Mouse (Mus musculus): ENCODE measurements at regions not wholly inside any gene's neighbourhood (a gene's known extent, or its start where the extent isn't known, plus 50 kb on each side); places are given as distances from the start of the nearest gene placed in this dataset.
"Not testable (repeated sequence)": the region's sequence is repeated elsewhere in the genome, so short reads cannot be mapped to it uniquely, and the experiment has no call there.

- no peaks in the 10 kb centered on the region for H3K4me1 ChIP-seq (ENCODE audit: control insufficient read depth, insufficient read depth, low read length)
- no peak overlapping the region for H3K4me3 ChIP-seq (ENCODE audit: insufficient read depth, low read length)
- no peak overlapping the region for H3K27ac ChIP-seq (ENCODE audit: insufficient read depth, low read length)
- TF ChIP-seq CTCF (IDR thresholded peaks at IDR 0.05; ENCODE audit: extremely low read depth, insufficient read depth, low read length) (no peak), POLR2A (IDR thresholded peaks at IDR 0.05; ENCODE audit: extremely low read depth, insufficient read depth, low read length) (no peak)
Observed at GRCm38 (mm10) chr6:100408826-100409225, 121.5 kb upstream of the Rybp start.

DNA sequence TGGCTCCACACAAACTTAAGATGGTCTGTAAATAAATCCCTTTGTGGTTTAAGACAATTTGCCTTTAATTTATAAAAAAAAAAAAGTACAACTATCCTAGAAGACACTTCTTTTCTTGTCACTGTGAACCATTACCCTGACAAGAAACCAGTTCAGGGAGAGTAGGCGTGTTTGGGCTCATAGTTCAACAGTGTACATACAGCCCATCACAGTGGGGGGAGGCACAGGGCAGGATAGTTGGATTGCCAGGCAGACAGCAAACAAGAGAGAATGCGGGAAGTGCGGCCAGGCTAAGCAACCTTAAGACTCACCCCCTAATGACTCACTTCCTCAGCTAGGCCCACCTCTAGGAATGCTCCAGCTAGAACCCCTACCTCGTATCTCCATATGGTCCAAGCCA is 119.2 kb upstream of the Rybp start:
- TF ChIP-seq POLR2A (IDR thresholded peaks at IDR 0.05; ENCODE audit: extremely low read depth, insufficient read depth, low read length) (no peak), CTCF (IDR thresholded peaks at IDR 0.05; ENCODE audit: extremely low read depth, insufficient read depth, low read length) (no peak)
- no peak overlapping the region for H3K27ac ChIP-seq (ENCODE audit: insufficient read depth, low read length)

DNA sequence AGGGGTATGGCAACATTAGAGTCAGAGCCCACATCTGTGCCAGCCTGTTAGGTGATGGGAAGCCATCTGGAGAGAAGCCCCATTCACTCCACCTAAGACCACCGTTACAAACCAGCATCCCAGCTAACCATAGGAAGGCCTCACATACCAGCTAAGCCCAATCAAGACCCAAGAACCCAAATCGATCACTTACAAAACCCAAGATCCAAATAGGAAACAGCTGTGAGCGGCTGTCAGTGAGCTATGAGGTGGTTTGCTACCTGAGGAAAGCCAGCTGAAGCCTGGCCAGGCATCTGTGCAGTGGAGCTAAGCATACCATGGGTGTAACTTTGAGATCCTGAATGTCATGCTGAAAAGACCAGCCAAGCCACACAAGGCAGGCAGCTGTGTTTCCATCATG is 116.9 kb upstream of the Rybp start:
- no peaks in the 10 kb centered on the region for H3K4me1 ChIP-seq (ENCODE audit: control insufficient read depth, insufficient read depth, low read length)
- H3K4me3 ChIP-seq (ENCODE audit: insufficient read depth, low read length): no peak overlapping the region
- TF ChIP-seq POLR2A (IDR thresholded peaks at IDR 0.05; ENCODE audit: extremely low read depth, insufficient read depth, low read length): no peak
- no peak for TF ChIP-seq CTCF (IDR thresholded peaks at IDR 0.05; ENCODE audit: extremely low read depth, insufficient read depth, low read length)
- H3K27ac ChIP-seq (ENCODE audit: insufficient read depth, low read length): no peak overlapping the region

More for the DNA sequence above, 119.2 kb upstream of the Rybp start:
- Histone ChIP-seq H3K4me1 (ENCODE audit: control insufficient read depth, insufficient read depth, low read length) (no peaks in the 10 kb centered on the region), H3K4me3 (ENCODE audit: insufficient read depth, low read length) (no peak overlapping the region)

GRCm38 (mm10) chr6:100402716-100403115 is 115.4 kb upstream of the Rybp start:
- Histone ChIP-seq H3K4me3 (ENCODE audit: insufficient read depth, low read length) (no peak overlapping the region), H3K4me1 (ENCODE audit: control insufficient read depth, insufficient read depth, low read length) (no peaks in the 10 kb centered on the region), H3K27ac (ENCODE audit: insufficient read depth, low read length) (no peak overlapping the region)
- TF ChIP-seq POLR2A (IDR thresholded peaks at IDR 0.05; ENCODE audit: extremely low read depth, insufficient read depth, low read length): no peak

DNA sequence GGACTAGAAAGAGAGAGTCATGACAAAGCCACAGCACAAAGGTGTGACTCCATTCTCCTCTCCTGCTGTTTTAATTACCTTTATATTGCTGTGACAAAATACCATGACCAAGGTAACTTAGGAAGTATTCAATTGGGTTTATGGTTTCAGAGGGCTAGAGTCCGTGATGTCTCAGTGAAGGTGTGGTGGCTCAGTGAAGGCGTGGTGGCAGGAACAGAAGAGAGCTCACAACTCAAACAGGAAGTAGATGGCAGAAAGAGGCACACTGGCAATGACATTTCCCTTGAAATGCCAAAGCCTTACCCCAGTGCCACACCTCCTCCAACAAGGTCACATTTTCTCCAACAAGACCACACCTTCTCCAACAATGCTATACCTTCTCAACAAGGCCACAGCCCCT is 114.4 kb upstream of the Rybp start:
- TF ChIP-seq POLR2A (IDR thresholded peaks at IDR 0.05; ENCODE audit: extremely low read depth, insufficient read depth, low read length): no peak
- TF ChIP-seq CTCF (IDR thresholded peaks at IDR 0.05; ENCODE audit: extremely low read depth, insufficient read depth, low read length): no peak

DNA sequence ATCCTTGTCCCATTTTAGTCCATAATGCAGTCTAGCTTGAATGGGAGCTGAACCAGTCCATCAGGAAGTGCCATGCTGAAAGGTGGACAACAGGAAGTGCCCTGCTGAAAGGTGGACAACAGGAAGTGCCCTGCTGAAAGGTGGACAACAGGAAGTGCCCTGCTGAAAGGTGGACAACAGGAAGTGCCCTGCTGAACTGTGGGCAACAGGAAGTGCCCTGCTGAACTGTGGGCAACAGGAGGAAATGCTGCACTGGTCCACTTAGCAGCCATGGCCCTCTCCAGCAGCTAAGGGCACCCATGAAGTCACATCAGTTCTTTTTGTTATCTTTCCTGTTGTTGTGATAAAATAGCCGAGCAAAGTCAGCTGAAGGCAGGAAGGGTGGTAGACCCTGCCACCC is 112.1 kb upstream of the Rybp start:
- H3K27ac ChIP-seq (ENCODE audit: insufficient read depth, low read length); H3K4me1 ChIP-seq (ENCODE audit: control insufficient read depth, insufficient read depth, low read length); H3K4me3 ChIP-seq (ENCODE audit: insufficient read depth, low read length): not testable (repeated sequence)

More for the DNA sequence above, 114.4 kb upstream of the Rybp start:
- Histone ChIP-seq H3K4me1 (ENCODE audit: control insufficient read depth, insufficient read depth, low read length) (0 out of 2 replicates have a peak, but pooled peaks cover 2% of the 10 kb centered on the region), H3K27ac (ENCODE audit: insufficient read depth, low read length) (no peak overlapping the region), H3K4me3 (ENCODE audit: insufficient read depth, low read length) (no peak overlapping the region)

GRCm38 (mm10) chr6:100396311-100397200 is 109.3 kb upstream of the Rybp start:
- peaks cover 5% of the 10 kb centered on the region; the same call in 1 of the 2 replicates for H3K4me1 ChIP-seq (ENCODE audit: control insufficient read depth, insufficient read depth, low read length)
- TF ChIP-seq POLR2A (IDR thresholded peaks at IDR 0.05; ENCODE audit: extremely low read depth, insufficient read depth, low read length) (no peak), CTCF (IDR thresholded peaks at IDR 0.05; ENCODE audit: extremely low read depth, insufficient read depth, low read length) (no peak)
- H3K27ac ChIP-seq (ENCODE audit: insufficient read depth, low read length): no peak overlapping the region
- no peak overlapping the region for H3K4me3 ChIP-seq (ENCODE audit: insufficient read depth, low read length)

- TF ChIP-seq POLR2A (IDR thresholded peaks at IDR 0.05; ENCODE audit: extremely low read depth, insufficient read depth, low read length) (no peak), CTCF (IDR thresholded peaks at IDR 0.05; ENCODE audit: extremely low read depth, insufficient read depth, low read length) (no peak)
- no peak overlapping the region for H3K4me3 ChIP-seq (ENCODE audit: insufficient read depth, low read length)
- no peak overlapping the region for H3K27ac ChIP-seq (ENCODE audit: insufficient read depth, low read length)
- 0 out of 2 replicates have a peak, but pooled peaks cover 3% of the 10 kb centered on the region for H3K4me1 ChIP-seq (ENCODE audit: control insufficient read depth, insufficient read depth, low read length)
Observed at GRCm38 (mm10) chr6:100390258-100390910, 103.1 kb upstream of the Rybp start.

DNA sequence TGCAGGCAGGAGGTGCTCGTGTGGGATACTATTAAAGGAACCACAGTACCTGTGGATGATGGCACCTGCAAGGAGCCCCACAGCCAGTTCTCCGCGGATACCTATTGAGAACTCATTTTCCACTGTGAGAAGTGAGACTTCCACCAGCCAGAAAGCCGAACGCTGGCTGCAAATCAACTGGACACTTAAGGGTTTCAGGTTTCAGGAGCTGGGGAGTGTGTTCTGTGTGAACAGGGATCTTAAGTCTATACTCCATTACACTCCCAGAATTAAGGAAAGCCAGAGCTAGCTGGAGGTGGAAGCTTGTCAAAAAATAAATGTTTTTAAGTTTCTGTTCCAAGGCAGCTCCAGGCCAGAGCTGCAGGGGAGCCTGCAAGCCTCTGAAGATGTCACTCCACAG is 99.8 kb upstream of the Rybp start:
- no peak for TF ChIP-seq CTCF (IDR thresholded peaks at IDR 0.05; ENCODE audit: extremely low read depth, insufficient read depth, low read length)
- H3K4me3 ChIP-seq (ENCODE audit: insufficient read depth, low read length): no peak overlapping the region
- no peak overlapping the region for H3K27ac ChIP-seq (ENCODE audit: insufficient read depth, low read length)
- H3K4me1 ChIP-seq (ENCODE audit: control insufficient read depth, insufficient read depth, low read length): no peaks in the 10 kb centered on the region

GRCm38 (mm10) chr6:100385640-100386039 is 98.4 kb upstream of the Rybp start:
- TF ChIP-seq POLR2A (IDR thresholded peaks at IDR 0.05; ENCODE audit: extremely low read depth, insufficient read depth, low read length) (no peak), CTCF (IDR thresholded peaks at IDR 0.05; ENCODE audit: extremely low read depth, insufficient read depth, low read length) (no peak)
- Histone ChIP-seq H3K4me1 (ENCODE audit: control insufficient read depth, insufficient read depth, low read length) (no peaks in the 10 kb centered on the region), H3K4me3 (ENCODE audit: insufficient read depth, low read length) (no peak overlapping the region), H3K27ac (ENCODE audit: insufficient read depth, low read length) (no peak overlapping the region)

Data from cortical plate, adult 2 months (tissue).